Mouse (Mus musculus) frontal cortex, adult 2 months (tissue): ENCODE measurements at regions not wholly inside any gene's neighbourhood (a gene's known extent, or its start where the extent isn't known, plus 50 kb on each side); places are given as distances from the start of the nearest gene placed in this dataset.

Source experiments
- DNase-seq, 2 experiments: peaks; one replicate each; pipeline ENCODE4 v3.0.0; 2022; ENCODE audit warnings: low spot score in 1 of 2; ENCODE audit errors: extremely low spot score in 1 of 2

GRCm38 (mm10) chr13:107506832-107507231 lies 484.9 kb upstream of the Kif2a start:
- no peak for DNase-seq

DNA sequence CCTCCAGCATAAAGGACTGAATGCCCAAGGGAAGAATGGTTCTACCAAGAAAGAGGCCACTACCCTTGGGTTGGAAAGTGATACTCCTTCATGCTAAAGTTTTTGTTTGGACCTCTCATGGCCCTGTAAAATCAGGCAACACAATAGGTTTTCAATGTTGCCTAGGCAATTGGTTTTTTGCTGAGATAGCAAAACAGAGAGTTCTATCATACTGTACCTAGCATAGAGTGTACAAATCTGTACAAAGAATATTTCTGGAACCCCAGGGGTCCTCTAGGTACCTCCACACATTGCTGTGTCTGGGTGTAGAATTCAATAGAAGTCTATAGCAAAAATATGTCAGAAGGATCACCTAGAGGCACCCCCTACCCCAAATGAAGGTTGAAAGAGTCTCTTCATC lies 483.4 kb upstream of the Kif2a start:
- no peak for DNase-seq

DNA sequence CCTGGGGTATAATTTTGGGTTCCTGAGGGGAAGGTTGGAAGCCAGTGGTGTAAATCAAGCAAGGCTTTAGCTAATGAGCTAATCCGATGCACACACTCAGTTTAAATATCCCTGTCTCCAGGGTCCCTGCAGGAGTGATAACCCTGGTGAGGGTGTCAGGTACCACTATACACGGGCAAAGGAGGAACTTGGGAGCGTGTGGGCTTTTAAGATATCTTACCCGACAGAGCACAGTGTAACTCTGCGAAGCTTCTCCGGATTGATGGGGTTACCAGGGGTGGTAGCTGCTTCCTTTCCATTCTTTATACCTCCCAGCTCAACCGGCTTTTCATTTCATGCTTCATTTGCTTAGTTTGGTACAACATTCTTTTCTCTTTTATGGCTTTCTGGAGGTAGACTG lies 480.3 kb upstream of the Kif2a start:
- DNase-seq, result no peak

- no peak for DNase-seq
Measured at GRCm38 (mm10) chr13:107500776-107501489, 479.0 kb upstream of the Kif2a start.

DNA sequence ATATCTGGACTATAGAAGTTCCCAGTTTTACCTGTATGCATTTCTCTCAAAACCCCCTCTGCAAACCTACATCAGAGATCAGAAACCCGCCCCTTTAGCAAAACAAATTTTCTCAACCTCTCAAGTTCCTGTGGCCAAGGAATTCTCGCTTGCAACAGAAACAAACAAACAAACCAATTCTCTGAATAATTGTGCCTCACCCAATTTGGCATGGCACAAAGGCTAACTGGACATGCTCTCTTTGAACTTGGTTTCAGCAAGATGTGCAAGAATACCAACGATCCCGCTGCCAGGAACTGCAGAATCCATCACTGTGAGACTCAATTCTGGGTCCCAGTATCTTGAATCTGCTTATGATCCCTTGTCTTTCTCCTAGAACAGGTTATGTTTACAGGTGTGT lies 477.4 kb upstream of the Kif2a start:
- no peak for DNase-seq

DNA sequence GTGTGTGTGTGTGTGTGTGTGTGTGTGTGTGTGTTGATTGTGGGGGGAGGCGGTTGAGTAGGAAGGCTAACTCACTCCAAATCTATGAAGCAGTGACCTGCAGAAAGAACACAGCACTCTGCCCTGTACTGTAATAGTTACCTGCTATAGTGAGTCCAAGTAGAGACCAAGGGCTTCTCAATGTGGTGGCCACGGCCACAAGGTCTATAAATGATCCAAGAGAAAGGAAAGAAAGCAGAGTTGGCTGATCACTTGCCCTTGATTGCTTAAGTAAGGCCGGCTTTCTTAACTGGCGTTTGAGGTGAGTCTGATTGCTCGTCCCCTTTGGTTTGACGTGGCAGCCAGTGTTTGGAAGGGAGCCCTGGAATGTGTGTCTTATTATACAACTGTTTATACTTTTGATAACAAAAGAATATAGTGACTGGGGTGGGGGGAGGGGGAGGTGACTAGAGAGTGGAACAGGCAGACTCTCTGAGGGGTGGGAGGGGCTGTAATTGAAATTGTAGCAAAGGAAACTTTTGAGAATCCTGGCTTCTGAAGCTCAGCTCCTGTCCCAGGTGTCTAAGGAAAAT lies 473.3 kb upstream of the Kif2a start:
- DNase-seq, result no peak

DNA sequence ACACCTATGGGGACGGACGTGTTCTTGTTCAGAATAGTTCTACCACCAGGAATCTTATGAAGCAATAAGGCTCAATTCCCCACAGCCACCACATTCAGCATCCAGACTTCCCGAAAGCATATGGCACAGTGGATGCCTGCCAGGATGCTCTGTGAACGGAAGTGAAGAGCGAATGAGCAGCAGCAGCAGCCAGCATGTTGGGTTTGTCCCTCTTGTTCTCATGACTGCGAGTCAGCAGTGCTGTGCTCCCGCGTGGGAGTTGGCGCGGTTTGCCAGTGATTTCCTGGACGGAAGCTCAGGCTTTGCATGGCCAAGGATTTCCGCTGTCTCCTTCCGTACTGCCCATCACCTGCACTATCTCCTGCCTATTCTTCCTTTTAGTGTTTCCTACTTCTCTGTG lies 471.8 kb upstream of the Kif2a start:
- DNase-seq, result peak; percentile 70 to 85

DNA sequence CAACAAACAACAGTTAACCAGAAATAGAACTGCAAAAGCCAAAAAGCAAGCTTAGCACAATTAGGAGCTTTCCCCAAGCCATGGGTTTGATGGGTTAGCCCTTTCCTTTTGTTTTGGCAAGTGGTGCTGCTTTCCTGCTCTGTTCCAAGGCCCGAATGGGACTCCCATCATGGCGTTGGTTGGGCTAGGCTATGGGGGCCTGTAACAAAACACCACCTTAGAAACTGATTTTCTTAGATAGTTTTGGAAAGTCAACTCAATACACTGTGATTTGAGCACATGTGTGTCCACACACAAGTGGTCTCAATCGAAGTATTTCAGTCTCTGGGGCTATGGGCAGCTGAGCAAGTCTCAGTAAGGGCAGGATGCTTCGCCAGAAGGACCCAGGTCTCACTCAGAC lies 470.5 kb upstream of the Kif2a start:
- no peak for DNase-seq

DNA sequence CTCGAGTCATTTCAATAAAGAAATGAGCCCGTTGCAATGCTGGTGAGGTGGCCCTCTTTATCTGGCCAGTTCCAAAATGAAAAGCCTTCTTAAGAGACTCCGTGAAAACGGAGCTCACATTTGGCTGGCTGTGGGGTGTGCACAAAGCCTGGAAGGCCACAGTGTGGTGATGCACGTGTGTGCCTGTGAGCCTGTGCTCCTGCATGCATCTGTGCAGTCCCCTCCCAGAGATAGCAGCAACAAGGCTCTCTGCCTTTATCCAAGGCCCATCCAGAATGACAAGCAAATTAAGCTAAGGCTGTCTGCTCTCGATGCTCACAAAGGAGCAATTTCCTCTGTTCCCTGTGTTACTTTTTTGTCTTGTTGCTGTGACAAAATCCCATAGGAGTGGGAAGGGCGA lies 469.5 kb upstream of the Kif2a start:
- DNase-seq, result no peak

DNA sequence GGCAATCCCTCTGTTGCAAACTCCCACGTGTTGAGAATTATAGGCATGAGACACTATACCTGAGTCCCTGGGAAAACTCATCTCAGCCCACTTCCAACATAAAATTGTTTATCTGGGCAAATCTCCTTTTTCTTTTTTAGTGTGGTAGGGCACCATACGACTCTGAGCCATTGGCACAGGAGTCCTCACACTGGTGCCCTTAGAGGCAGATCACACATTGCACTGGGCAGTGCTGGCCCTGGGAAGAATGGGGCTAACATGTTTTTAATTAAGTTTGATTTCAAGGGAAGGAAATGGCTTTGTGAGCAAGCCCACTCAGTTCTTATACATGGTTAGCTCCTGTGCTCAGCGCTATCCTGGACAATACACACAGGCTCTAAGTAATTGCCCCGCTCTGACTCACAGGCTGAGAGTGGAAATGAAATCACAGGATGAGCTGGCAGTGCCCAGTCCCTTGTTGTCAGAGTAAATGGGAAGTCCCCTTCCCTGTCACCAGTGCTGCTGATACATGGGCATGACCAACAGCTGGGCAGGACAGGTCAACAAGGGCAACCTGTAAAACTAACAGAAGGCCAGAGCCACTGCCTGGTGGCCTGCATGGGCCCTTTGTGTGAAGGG lies 463.6 kb upstream of the Kif2a start:
- DNase-seq, result no peak

DNA sequence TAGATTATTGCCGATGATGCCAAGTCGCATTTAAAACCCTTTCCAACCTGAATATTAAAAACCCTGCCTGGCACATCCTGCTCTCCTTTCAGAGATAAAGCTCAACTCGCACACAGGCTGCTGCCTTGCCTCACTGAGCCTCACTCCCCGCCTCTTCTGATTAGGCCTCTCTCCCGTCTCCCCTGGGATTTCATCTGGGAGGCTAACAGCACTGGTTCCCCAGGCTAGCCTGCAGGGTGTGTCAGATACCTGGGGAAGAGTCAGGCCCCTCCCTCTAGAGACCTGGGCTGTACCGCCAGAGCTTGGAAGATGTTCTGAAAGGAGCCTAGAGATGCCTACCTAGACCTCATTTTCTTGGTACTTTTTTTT lies 462.7 kb upstream of the Kif2a start:
- no peak for DNase-seq

DNA sequence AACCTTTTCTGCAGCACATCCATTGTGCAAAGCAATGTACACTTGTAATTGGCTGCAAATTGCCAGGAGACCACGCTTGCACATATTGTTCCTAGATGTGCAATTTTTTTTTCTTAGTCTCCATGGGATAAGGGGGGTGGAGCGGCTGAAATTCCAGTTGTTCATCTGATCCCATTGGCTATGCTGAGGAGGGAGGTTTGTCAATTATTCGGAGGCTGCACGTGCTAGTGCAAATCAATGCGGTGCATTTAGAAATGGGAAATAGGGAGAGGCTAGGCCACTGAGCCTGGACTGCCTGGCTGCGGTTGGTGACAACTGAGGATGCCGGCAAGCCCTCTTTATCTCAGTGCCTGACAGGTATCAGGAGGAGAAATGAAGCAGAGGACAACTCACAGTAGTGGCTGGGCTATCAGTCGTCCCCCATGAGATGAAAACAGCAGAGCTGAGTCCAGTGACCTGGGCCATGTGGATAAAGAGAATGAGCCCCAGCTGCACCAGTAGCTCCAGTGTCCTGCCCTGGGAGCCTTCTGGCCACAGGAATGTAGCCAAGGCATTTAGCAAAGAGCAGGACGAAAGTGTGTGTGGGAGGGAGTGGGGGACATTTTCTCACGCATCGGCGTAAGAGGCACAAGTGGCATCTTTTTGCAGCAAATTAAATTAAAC lies 462.2 kb upstream of the Kif2a start:
- no peak for DNase-seq

DNA sequence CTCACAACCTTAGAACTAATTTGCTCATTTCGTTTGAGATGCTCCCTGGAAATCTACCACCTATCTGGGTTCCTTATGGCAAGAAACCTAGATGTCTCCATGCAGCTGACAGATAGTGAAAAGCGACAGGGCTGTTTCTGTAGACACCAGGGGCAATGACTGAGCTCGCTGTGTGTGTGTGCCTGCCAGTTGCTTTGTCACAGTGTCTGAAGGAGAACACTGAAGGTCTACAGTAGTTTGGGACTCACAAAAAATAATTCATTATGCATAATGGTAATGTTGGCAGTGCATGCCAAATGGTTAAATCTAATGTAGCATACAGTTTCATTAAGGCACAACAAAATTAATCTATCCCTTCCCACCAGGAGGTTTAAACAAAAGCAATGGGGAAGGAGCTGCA lies 453.2 kb upstream of the Kif2a start:
- no peak for DNase-seq

- DNase-seq, result no peak
Measured at GRCm38 (mm10) chr13:107469491-107470276, 447.8 kb upstream of the Kif2a start.

DNA sequence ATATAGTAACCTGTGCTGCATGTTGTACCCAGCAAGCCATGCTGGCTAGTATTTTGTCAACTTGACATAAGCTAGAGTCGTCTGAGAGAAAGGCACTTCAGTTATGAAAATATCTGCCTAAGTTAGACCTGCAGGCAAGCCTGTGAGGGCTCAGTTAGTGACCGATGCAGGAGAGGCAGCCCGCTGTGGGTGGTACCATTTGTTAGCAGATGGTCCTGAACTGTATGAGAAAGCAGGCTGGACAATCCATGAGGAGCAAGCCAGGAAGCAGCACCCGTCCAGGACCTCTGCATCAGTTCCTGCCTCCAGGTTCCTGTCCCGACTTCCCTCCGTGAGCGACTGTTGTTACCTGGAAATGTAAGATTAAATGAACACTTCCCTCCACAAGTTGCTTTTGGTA lies 440.9 kb upstream of the Kif2a start:
- no peak for DNase-seq

- DNase-seq, result peak; percentile 62 to 86
Measured at GRCm38 (mm10) chr13:107461048-107461912, 439.4 kb upstream of the Kif2a start.

- DNase-seq, result no peak
Measured at GRCm38 (mm10) chr13:107458730-107459129, 436.8 kb upstream of the Kif2a start.

DNA sequence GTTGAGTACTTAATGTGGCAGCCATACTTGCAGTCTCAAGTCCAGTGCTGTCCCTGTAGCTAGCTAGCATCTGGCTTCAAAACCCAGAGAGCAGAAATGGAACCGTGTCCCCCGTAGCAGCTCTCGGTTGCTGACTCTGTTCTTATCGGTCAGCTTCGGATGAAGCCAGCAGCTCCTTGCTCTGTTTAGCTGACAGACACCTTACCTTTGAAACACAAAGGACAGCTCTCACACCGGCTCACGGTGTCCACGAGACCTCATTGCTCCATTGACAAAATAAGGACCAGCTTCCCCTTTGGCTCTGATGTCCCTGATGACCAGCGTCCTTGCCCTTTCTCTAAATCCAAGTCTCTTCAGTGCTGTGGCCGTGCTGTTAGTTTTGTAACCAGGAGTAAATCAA lies 435.3 kb upstream of the Kif2a start:
- no peak for DNase-seq

DNA sequence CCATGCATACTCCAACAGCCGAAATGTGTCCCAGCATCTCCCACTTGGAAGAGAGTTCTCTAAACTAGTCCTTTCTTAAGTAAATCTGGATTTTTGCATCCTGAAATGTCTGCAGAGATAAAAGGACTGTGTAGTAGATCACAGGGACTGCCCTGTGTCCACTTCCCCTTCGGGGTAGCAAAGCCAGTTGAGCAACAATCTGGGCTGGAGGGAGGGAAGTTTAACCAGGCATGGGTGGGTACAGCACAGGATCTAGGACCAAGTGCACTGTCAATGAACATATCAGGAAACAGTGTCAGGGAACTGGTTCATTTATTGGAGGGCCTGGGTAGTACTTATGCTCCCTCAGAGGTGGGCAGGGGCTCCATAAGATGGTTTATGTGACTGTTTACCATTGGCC lies 434.5 kb upstream of the Kif2a start:
- DNase-seq, result no peak

DNA sequence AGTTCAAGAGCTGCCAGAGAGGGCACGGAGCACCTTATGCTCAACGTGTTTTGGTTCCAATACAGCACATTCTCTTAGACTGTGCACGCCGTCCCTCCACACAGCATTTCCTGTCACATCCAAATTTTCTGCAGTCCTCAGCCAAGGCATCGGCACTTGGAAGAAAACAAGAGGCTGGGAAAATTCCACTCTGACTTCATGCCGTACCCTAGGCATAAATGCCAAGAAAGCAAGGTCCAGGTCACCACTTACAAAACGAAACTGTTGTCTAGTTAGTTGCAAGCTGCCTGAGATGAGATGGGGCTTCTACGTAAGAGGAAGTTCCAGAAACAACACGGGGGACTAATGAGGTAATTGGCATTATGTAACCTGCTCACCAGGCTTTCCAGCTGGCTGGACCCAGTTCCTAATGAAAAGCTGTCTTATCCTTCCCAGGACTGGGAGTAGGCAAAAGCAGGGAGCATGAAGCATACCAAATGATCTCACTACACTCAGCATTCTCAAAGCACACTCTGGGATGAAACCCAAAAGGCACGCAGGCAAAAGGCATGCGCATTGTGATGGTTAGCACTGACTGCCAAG lies 427.8 kb upstream of the Kif2a start:
- DNase-seq, result peak; percentile 59 to 73
